Mouse (Mus musculus) adrenal gland, postnatal 4 days (tissue): ENCODE results near the gene Pacrg. TPM values are rescaled to one million over a fixed set of nuclear protein-coding genes. Genes with fewer than 3 reads are reported as not detected.

Experiments
- DNase-seq, 2 experiments: peaks; one replicate each; pipeline ENCODE4 v3.0.0; 2021 to 2022; ENCODE audit warnings: low spot score in 2 of 2, mixed read lengths in 2 of 2
- total RNA-seq, 2 experiments: library from RNA; stranded (reverse); gene quantifications; 2 replicates each; pipeline ENCODE4 v1.2.3; 2021

The Pacrg gene
- total RNA-seq, 2 experiments from 2014 or later, result 4.2 to 4.4 TPM

GRCm38 (mm10) chr17:10627476-10627875 is 212.6 kb downstream of the Pacrg start:
- no peak for DNase-seq

- DNase-seq, result no peak
Observed at GRCm38 (mm10) chr17:10626299-10627095, 213.6 kb downstream of the Pacrg start.

GRCm38 (mm10) chr17:10624699-10625424 is 215.2 kb downstream of the Pacrg start:
- DNase-seq, result no peak

GRCm38 (mm10) chr17:10620621-10621020 is 219.5 kb downstream of the Pacrg start:
- DNase-seq, result no peak

- no peak for DNase-seq
Observed at GRCm38 (mm10) chr17:10619881-10620280, 220.2 kb downstream of the Pacrg start.

GRCm38 (mm10) chr17:10617656-10618055 is 222.5 kb downstream of the Pacrg start:
- no peak for DNase-seq

- no peak for DNase-seq
Observed at GRCm38 (mm10) chr17:10615611-10616010, 224.5 kb downstream of the Pacrg start.

- DNase-seq, result no peak
Observed at GRCm38 (mm10) chr17:10614696-10615095, 225.4 kb downstream of the Pacrg start.

GRCm38 (mm10) chr17:10611626-10612025 is 228.5 kb downstream of the Pacrg start:
- DNase-seq, result no peak

GRCm38 (mm10) chr17:10608146-10608545 is 232.0 kb downstream of the Pacrg start:
- DNase-seq, result no peak

GRCm38 (mm10) chr17:10606090-10606489 is 234.0 kb downstream of the Pacrg start:
- no peak for DNase-seq

GRCm38 (mm10) chr17:10597741-10598140 is 242.4 kb downstream of the Pacrg start:
- DNase-seq, result no peak

- no peak for DNase-seq
Observed at GRCm38 (mm10) chr17:10589604-10590003, 250.5 kb downstream of the Pacrg start.

GRCm38 (mm10) chr17:10588922-10589400 is 251.2 kb downstream of the Pacrg start:
- DNase-seq, result no peak

GRCm38 (mm10) chr17:10583301-10583700 is 256.8 kb downstream of the Pacrg start:
- DNase-seq, result no peak

GRCm38 (mm10) chr17:10575306-10575705 is 264.8 kb downstream of the Pacrg start:
- DNase-seq, result no peak

GRCm38 (mm10) chr17:10572436-10572835 is 267.7 kb downstream of the Pacrg start:
- no peak for DNase-seq

- DNase-seq, result no peak
Observed at GRCm38 (mm10) chr17:10569270-10569669, 270.8 kb downstream of the Pacrg start.

- DNase-seq, result no peak
Observed at GRCm38 (mm10) chr17:10567411-10567810, 272.7 kb downstream of the Pacrg start.

- DNase-seq, result no peak
Observed at GRCm38 (mm10) chr17:10564191-10564590, 275.9 kb downstream of the Pacrg start.

GRCm38 (mm10) chr17:10562871-10563270 is 277.2 kb downstream of the Pacrg start:
- DNase-seq, result no peak

- DNase-seq, result no peak
Observed at GRCm38 (mm10) chr17:10560053-10560452, 280.1 kb downstream of the Pacrg start.
